Mouse (Mus musculus): ENCODE results near the gene Gadd45gip1. TPM values are rescaled to one million over a fixed set of nuclear protein-coding genes. Genes with fewer than 3 reads are reported as not detected.

Gadd45gip1 gene
- polyA plus RNA-seq, 1 experiment from 2014 or later: 38.6 TPM

GRCm38 (mm10) chr8:84847684-84848435, 16.5 kb downstream of the Gadd45gip1 start:
- peak overlapping the region; percentile 92 for H3K4me3 ChIP-seq (ENCODE audit: low read depth, low read length)
- 39% methylated on average over 6 of the region's 6 CpGs for WGBS

GRCm38 (mm10) chr8:84856434-84856833, 25.1 kb downstream of the Gadd45gip1 start:
- 95% methylated on average over 3 of the region's 3 CpGs for WGBS
- Histone ChIP-seq H3K9me3 (ENCODE audit: control insufficient read depth, low read length) (no peaks in the 10 kb centered on the region), H3K27me3 (ENCODE audit: control insufficient read depth, insufficient read depth, low read length) (no peaks in the 10 kb centered on the region), H3K4me1 (ENCODE audit: control insufficient read depth, insufficient read depth, low read length) (peaks cover 12% of the 10 kb centered on the region), H3K36me3 (ENCODE audit: control insufficient read depth, insufficient read depth, low read length) (peaks cover 4% of the 10 kb centered on the region; the same call in 1 of the 2 replicates), H3K9ac (ENCODE audit: low read length) (peak overlapping the region; percentile 74), H3K4me3 (ENCODE audit: low read depth, low read length) (peak overlapping the region; percentile 85; the same call in 1 of the 2 replicates), H3K4me2 (ENCODE audit: low read depth) (no peak overlapping the region; the same call in 1 of the 2 replicates), H3K27ac (ENCODE audit: low read depth, low read length) (no peak overlapping the region)
- DNase-seq (ENCODE audit: low spot score) (no peak), ATAC-seq (ENCODE audit: insufficient read depth, low FRiP score, low TSS enrichment) (peak; percentile 38; the same call in 1 of the 2 replicates)

More at GRCm38 (mm10) chr8:84847684-84848435, 16.5 kb downstream of the Gadd45gip1 start:
- H3K27ac ChIP-seq (ENCODE audit: low read depth, low read length): peak overlapping the region; percentile 84
- H3K9me3 ChIP-seq (ENCODE audit: control insufficient read depth, low read length): no peaks in the 10 kb centered on the region
- no peak for ATAC-seq (ENCODE audit: insufficient read depth, low FRiP score, low TSS enrichment)
- H3K9ac ChIP-seq (ENCODE audit: low read length): peak overlapping the region; percentile 70
- H3K4me2 ChIP-seq (ENCODE audit: low read depth): peak overlapping the region; percentile 67
- no peaks in the 10 kb centered on the region for H3K27me3 ChIP-seq (ENCODE audit: control insufficient read depth, insufficient read depth, low read length)
- H3K36me3 ChIP-seq (ENCODE audit: control insufficient read depth, insufficient read depth, low read length): peaks cover 18% of the 10 kb centered on the region
- H3K4me1 ChIP-seq (ENCODE audit: control insufficient read depth, insufficient read depth, low read length): peaks cover 19% of the 10 kb centered on the region
- DNase-seq (ENCODE audit: low spot score): peak; percentile 18

DNA sequence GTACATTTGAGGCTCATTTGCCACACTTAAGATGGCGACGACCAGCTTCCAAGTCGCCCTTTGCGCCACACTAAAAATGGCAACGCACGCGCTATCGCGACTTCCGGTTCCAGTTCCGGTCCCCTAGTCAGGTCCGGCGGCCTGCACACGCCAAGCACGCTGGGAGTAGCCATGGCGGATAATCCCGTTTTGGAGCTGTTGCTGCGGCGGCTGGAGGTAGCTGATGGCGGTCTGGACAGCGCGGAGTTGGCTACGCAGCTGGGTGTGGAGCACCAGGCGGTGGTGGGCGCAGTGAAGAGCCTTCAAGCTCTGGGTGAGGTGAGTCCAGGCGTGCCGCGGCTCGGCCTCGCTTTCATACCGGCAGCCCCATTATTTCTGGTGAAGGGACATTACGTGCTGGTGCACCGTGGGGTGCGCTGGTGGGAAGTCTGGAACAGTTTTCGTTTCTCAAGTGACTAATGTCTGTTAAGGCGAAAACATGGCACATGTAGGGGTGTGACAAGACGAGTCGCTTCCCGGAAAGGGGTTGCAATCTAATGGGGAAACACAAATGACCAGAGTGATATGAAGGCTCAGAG, 25.6 kb downstream of the Gadd45gip1 start, which contains the start of gene Farsa:
Gene Farsa (plus strand): TSS at position 126 of the 578 bp plus-strand sequence.
- no peaks in the 10 kb centered on the region for H3K27me3 ChIP-seq (ENCODE audit: control insufficient read depth, insufficient read depth, low read length)
- no peak within 1 kb of the TSS for H3K27ac ChIP-seq (ENCODE audit: low read depth, low read length)
- H3K4me1 ChIP-seq (ENCODE audit: control insufficient read depth, insufficient read depth, low read length): peaks cover 12% of the 10 kb centered on the region
- H3K9ac ChIP-seq (ENCODE audit: low read length): peak within 1 kb of the TSS; percentile 74
- peak within 1 kb of the TSS; percentile 85 for H3K4me3 ChIP-seq (ENCODE audit: low read depth, low read length)
- H3K4me2 ChIP-seq (ENCODE audit: low read depth): peak within 1 kb of the TSS; percentile 86
- DNase-seq (ENCODE audit: low spot score): peak; percentile 92
- under 1% methylated on average over 39 of the region's 39 CpGs for WGBS
- H3K36me3 ChIP-seq (ENCODE audit: control insufficient read depth, insufficient read depth, low read length): peaks cover 7% of the 10 kb centered on the region; the same call in 1 of the 2 replicates
- H3K9me3 ChIP-seq (ENCODE audit: control insufficient read depth, low read length): no peaks in the 10 kb centered on the region
- ATAC-seq (ENCODE audit: insufficient read depth, low FRiP score, low TSS enrichment): peak; percentile 84

- H3K9ac ChIP-seq (ENCODE audit: low read length): peak within 1 kb of the TSS; percentile 52
- DNase-seq (ENCODE audit: low spot score): peak; percentile 78
- peaks cover 3% of the 10 kb centered on the region; the same call in 1 of the 2 replicates for H3K27me3 ChIP-seq (ENCODE audit: control insufficient read depth, insufficient read depth, low read length)
- H3K27ac ChIP-seq (ENCODE audit: low read depth, low read length): no peak within 1 kb of the TSS
- no peaks in the 10 kb centered on the region for H3K9me3 ChIP-seq (ENCODE audit: control insufficient read depth, low read length)
- ATAC-seq (ENCODE audit: insufficient read depth, low FRiP score, low TSS enrichment): peak; percentile 58; the same call in 1 of the 2 replicates
- peak within 1 kb of the TSS; percentile 37 for H3K4me3 ChIP-seq (ENCODE audit: low read depth, low read length)
- peaks cover 8% of the 10 kb centered on the region for H3K4me1 ChIP-seq (ENCODE audit: control insufficient read depth, insufficient read depth, low read length)
- 17% methylated on average over 44 of the region's 46 CpGs for WGBS
- peaks cover 12% of the 10 kb centered on the region for H3K36me3 ChIP-seq (ENCODE audit: control insufficient read depth, insufficient read depth, low read length)
- H3K4me2 ChIP-seq (ENCODE audit: low read depth): peak within 1 kb of the TSS; percentile 72
These were observed 40.3 kb downstream of the Gadd45gip1 start, which contains the start of gene Syce2 for GRCm38 (mm10) chr8:84871376-84872308. Syce2 (plus strand) TSS chr8:84872111.

GRCm38 (mm10) chr8:84872309-84872965, 41.1 kb downstream of the Gadd45gip1 start:
- H3K36me3 ChIP-seq (ENCODE audit: control insufficient read depth, insufficient read depth, low read length): peaks cover 7% of the 10 kb centered on the region

GRCm38 (mm10) chr8:84873016-84873415, 41.7 kb downstream of the Gadd45gip1 start:
- WGBS: 69% methylated on average over 4 of the region's 4 CpGs
- ATAC-seq (ENCODE audit: insufficient read depth, low FRiP score, low TSS enrichment): no peak
- H3K4me3 ChIP-seq (ENCODE audit: low read depth, low read length): no peak overlapping the region

More at GRCm38 (mm10) chr8:84872309-84872965, 41.1 kb downstream of the Gadd45gip1 start:
- H3K4me2 ChIP-seq (ENCODE audit: low read depth): peak overlapping the region; percentile 72
- H3K27me3 ChIP-seq (ENCODE audit: control insufficient read depth, insufficient read depth, low read length): peaks cover 3% of the 10 kb centered on the region; the same call in 1 of the 2 replicates
- H3K9me3 ChIP-seq (ENCODE audit: control insufficient read depth, low read length): no peaks in the 10 kb centered on the region
- peaks cover 8% of the 10 kb centered on the region for H3K4me1 ChIP-seq (ENCODE audit: control insufficient read depth, insufficient read depth, low read length)
- peak overlapping the region; percentile 52 for H3K9ac ChIP-seq (ENCODE audit: low read length)
- peak overlapping the region; percentile 37 for H3K4me3 ChIP-seq (ENCODE audit: low read depth, low read length)
- no peak overlapping the region for H3K27ac ChIP-seq (ENCODE audit: low read depth, low read length)
- peak; percentile 53 for DNase-seq (ENCODE audit: low spot score)
- peak; percentile 65; the same call in 1 of the 2 replicates for ATAC-seq (ENCODE audit: insufficient read depth, low FRiP score, low TSS enrichment)
- WGBS: 3% methylated on average over 54 of the region's 54 CpGs

GRCm38 (mm10) chr8:84874339-84874738, 43.0 kb downstream of the Gadd45gip1 start:
- DNase-seq (ENCODE audit: low spot score): no peak
- no peak overlapping the region for H3K9ac ChIP-seq (ENCODE audit: low read length)
- peaks cover 8% of the 10 kb centered on the region for H3K4me1 ChIP-seq (ENCODE audit: control insufficient read depth, insufficient read depth, low read length)
- H3K27ac ChIP-seq (ENCODE audit: low read depth, low read length): no peak overlapping the region
- ATAC-seq (ENCODE audit: insufficient read depth, low FRiP score, low TSS enrichment): no peak
- H3K4me3 ChIP-seq (ENCODE audit: low read depth, low read length): no peak overlapping the region
- no peak overlapping the region for H3K4me2 ChIP-seq (ENCODE audit: low read depth)
- H3K36me3 ChIP-seq (ENCODE audit: control insufficient read depth, insufficient read depth, low read length): no peaks in the 10 kb centered on the region
- WGBS: 95% methylated on average over 3 of the region's 3 CpGs
- H3K27me3 ChIP-seq (ENCODE audit: control insufficient read depth, insufficient read depth, low read length): peaks cover 3% of the 10 kb centered on the region; the same call in 1 of the 2 replicates
- no peaks in the 10 kb centered on the region for H3K9me3 ChIP-seq (ENCODE audit: control insufficient read depth, low read length)

More at GRCm38 (mm10) chr8:84873016-84873415, 41.7 kb downstream of the Gadd45gip1 start:
- Histone ChIP-seq H3K27me3 (ENCODE audit: control insufficient read depth, insufficient read depth, low read length) (peaks cover 3% of the 10 kb centered on the region; the same call in 1 of the 2 replicates), H3K4me2 (ENCODE audit: low read depth) (peak overlapping the region; percentile 72), H3K9ac (ENCODE audit: low read length) (no peak overlapping the region; the same call in 1 of the 2 replicates), H3K36me3 (ENCODE audit: control insufficient read depth, insufficient read depth, low read length) (peaks cover 5% of the 10 kb centered on the region), H3K27ac (ENCODE audit: low read depth, low read length) (no peak overlapping the region), H3K9me3 (ENCODE audit: control insufficient read depth, low read length) (no peaks in the 10 kb centered on the region), H3K4me1 (ENCODE audit: control insufficient read depth, insufficient read depth, low read length) (peaks cover 8% of the 10 kb centered on the region)
- no peak for DNase-seq (ENCODE audit: low spot score)

Measured in neural tube, embryonic 11.5 days (tissue).